Mouse (Mus musculus) brain, embryonic 14.5 days (tissue): ENCODE data around the gene Comt. TPM values are rescaled to one million over a fixed set of nuclear protein-coding genes. Genes with fewer than 3 reads are reported as not detected.

Source experiments
- DNase-seq: peaks from one replicate; pipeline ENCODE4 v3.0.0-alpha.2; 2011; ENCODE audit warnings: low read depth
- CTCF ChIP-seq: fragments of 200-500 bp; IDR thresholded peaks from 2 replicates; pipeline ENCODE4 v1.5.1; 2012; ENCODE audit warnings: inconsistent platforms, mild to moderate bottlenecking, moderate library complexity, borderline replicate concordance; ENCODE audit not compliant: insufficient read depth, insufficient read length; ENCODE audit errors: extremely low read depth
- POLR2A ChIP-seq: fragments of 200-500 bp; IDR thresholded peaks from 2 replicates; pipeline ENCODE4 v1.6.1; 2012; ENCODE audit warnings: mild to moderate bottlenecking, inconsistent platforms, borderline replicate concordance; ENCODE audit not compliant: poor library complexity, insufficient read depth, insufficient read length, severe bottlenecking; ENCODE audit errors: extremely low read depth
- polyA plus RNA-seq: library from polyadenylated mRNA; depleted of rRNA; stranded (reverse); fragments of >200 nt; gene quantifications from 2 replicates; pipeline ENCODE4 v1.2.3, GENCODE M21; 2012

Comt gene
- polyA plus RNA-seq, 1 experiment: 73.8 TPM

- DNase-seq: no peak
- no peak for TF ChIP-seq CTCF
- TF ChIP-seq POLR2A: no peak
These were observed 21.4 kb downstream of the Comt start for GRCm38 (mm10) chr16:18405091-18405854.

DNA sequence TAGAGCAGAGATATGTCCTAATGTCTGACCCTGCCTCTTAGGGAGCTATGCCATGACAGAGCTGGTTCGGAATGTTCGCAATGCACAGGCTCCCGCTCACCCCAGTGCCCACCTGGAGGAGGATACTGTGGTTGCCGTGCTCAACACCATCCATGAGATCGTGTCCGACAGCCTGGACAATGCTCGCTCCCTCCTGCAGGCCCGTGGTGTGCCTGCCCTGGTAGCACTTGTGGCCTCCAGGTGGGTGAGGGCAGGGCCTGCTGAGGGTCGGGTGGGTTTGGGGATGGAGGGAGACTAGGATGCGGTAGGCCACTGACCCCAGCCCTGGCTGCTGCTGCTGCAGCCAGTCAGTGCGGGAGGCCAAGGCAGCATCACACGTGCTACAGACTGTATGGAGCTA is 23.4 kb downstream of the Comt start:
- TF ChIP-seq POLR2A (no peak), CTCF (no peak)
- DNase-seq: no peak

- peak; percentile 95 for DNase-seq
- no peak for TF ChIP-seq CTCF
- TF ChIP-seq POLR2A: no peak
These were observed 26.0 kb downstream of the Comt start for GRCm38 (mm10) chr16:18400472-18401216.

- no peak for TF ChIP-seq CTCF
- TF ChIP-seq POLR2A: no peak
- no peak for DNase-seq
These were observed 26.6 kb downstream of the Comt start for GRCm38 (mm10) chr16:18400028-18400427.

DNA sequence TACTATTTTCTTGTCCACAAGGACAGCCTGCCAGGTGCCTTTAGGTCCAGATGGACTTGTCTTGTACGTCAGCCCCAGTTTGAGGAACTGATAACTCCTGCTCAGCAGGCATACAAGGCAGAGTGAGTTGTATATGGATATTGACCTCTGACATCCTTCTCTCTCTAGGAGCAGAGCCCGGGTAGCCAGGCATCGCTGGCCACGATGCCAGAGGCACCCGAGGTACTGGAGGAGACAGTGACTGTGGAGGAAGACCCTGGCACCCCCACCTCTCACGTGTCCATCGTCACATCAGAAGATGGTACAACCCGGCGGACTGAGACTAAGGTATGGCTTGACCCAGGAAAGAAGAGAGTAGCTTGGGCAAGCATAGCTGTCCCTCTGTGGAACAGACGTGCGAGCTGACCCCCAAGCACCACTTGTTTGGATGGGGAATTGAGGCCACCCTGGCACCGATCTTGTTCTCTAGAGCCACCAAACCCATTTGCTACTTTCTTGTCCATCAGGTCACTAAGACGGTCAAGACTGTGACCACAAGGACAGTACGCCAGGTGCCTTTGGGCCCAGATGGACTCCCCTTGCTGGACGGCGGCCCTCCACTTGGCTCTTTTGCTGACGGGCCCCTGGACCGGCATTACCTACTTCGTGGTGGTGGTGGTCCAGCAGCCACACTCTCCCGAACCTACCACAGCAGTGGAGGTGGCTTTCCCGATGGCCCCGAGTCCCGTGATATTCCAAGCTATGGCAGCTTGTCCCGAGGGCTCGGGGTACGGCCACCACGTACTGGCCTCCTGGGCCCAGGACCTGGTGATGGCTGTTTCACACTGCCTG is 29.6 kb downstream of the Comt start:
- no peak for TF ChIP-seq POLR2A
- no peak for TF ChIP-seq CTCF
- no peak for DNase-seq

- TF ChIP-seq POLR2A (no peak), CTCF (no peak)
- peak; percentile 75 for DNase-seq
These were observed 30.5 kb downstream of the Comt start for GRCm38 (mm10) chr16:18396201-18396600.

- DNase-seq: no peak
- TF ChIP-seq POLR2A (no peak), CTCF (no peak)
These were observed 31.0 kb downstream of the Comt start for GRCm38 (mm10) chr16:18395620-18396036.

DNA sequence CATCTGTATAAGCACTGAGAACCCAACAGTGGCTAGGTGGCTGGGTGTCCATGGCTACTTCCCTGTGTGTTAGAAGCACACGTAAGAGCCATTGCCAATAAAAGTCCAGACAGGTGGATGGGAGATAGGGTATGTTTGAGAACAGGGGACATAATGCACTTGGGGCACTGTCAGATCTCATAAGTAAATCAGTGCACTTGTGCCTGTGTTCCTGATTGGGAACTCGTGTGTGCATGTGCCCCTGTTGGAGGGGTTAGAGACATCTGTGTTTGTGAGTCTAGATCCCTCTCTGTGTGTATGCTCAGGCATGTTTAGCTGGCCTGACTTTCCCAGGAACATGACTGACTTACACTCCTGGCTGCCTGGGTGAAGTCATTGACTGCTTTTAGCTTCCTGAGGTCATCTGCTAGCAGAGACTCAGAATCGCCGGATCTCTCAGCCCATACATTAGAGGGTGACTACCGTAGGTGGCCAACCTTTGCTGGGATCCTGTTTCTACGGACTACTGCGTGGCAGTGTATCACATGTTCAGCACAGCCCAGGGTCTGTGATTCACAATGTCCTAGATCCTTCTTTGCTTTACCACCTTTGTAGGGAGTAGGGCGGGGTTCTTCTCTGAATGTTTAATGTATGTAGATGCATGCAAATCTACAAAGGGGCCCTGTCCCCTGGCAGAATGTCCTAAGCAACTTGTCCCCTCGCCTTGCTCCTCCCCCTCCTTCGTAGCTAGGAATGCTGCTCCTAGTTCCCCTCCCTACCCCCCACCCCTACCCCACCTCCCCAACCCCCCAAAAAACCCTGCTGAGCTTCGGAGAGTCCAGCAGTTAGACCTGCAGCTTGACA is 31.7 kb downstream of the Comt start:
- DNase-seq: peak; percentile 90

DNA sequence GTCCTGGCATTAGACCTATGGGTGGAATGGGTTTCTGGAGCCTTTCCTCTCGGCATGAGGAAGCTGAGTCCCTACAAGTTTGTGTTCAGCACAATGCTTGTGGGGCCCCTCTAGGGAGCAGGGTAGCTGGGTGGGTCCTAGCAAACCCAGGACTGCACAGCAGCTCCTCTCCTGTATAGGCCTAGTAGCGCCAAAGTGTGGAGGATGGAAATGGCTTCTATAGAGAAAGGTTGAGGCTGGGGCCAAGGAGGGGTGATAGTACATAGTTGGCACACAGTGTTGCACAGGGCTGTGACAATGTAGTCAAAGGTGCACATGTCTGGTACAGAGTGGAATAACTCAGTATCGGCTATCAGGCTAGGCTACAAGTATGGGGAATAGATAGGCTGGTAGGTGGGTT is 32.6 kb downstream of the Comt start:
- TF ChIP-seq POLR2A: no peak
- no peak for TF ChIP-seq CTCF
- no peak for DNase-seq

More for the DNA sequence above, 31.7 kb downstream of the Comt start:
- TF ChIP-seq CTCF (no peak), POLR2A (no peak)

DNA sequence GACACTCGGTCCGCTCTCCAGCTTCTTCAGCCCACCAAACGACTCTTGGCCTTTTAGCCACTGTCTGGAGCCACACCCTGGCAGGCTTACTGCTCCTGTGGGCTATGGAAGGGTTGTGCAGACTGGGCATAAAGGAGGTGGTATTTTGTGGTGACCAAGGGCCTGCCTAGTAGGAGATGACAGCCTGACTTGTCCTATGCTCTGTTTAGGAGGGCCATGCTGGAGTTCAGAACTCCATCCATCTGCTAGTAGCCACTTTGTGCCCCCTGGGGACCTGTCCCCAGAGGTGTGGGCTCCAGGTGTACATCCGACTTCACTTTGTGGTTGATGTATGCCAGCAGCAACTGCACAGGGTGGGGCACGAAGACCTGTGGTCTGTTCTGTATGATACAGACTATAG is 33.1 kb downstream of the Comt start:
- DNase-seq: no peak
- TF ChIP-seq POLR2A (no peak), CTCF (no peak)

DNA sequence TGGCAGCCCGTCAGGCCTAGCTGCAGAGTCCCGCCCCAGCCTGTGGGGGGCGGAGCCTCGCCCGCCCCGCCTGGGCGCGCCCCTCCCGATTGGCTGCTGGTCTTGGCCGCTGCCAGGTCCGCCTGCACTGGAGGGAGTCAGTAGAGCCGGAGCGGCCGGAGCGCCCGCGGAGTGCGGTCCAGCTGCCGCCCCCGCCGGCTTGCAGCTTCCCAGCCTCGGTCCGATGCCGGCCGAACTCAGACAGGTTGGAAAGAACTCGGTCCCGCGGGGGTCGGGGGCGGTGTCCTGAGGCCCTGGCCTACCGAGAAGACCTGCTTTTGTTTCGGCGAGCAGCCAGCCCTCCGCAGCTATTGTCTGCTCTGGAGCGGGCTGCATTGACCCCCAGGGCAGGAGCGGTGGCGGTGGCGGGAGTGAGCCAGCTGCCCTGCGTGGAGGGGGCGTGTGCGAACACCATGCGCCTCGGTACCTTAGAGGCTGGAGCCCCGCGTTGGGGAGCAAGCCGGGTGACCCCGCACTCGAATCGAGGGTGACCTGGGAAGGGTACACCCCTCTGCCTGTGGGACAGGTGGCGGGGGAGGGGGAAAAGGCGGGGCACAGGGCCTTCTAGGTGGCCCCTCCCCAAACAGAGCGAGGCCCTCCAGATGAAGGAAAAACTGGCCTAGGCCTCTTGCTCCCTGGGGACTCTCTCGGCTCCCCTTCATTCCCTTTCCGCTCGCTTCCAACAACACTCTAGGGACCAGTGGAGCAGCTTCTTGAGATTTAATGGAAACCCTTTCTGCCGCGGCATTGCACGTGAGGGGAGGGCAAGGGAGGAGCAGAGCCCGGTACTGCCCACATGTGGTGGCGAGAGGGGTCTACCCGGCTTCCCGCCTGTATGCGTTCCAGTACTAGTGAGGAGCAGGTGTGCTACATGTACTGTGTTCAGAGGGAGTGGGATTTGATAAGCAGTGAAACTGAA is 33.9 kb downstream of the Comt start:
- DNase-seq: peak; percentile 94
- TF ChIP-seq POLR2A (peak; percentile 98), CTCF (peak; percentile 79)

GRCm38 (mm10) chr16:18391728-18392127 is 34.9 kb downstream of the Comt start:
- TF ChIP-seq CTCF (no peak), POLR2A (no peak)
- no peak for DNase-seq

- no peak for DNase-seq
- TF ChIP-seq CTCF (no peak), POLR2A (no peak)
These were observed 35.5 kb downstream of the Comt start for GRCm38 (mm10) chr16:18391127-18391526.
